8 mouse cellular contexts compared by ENCODE assay signal in the genomic region with DNA sequence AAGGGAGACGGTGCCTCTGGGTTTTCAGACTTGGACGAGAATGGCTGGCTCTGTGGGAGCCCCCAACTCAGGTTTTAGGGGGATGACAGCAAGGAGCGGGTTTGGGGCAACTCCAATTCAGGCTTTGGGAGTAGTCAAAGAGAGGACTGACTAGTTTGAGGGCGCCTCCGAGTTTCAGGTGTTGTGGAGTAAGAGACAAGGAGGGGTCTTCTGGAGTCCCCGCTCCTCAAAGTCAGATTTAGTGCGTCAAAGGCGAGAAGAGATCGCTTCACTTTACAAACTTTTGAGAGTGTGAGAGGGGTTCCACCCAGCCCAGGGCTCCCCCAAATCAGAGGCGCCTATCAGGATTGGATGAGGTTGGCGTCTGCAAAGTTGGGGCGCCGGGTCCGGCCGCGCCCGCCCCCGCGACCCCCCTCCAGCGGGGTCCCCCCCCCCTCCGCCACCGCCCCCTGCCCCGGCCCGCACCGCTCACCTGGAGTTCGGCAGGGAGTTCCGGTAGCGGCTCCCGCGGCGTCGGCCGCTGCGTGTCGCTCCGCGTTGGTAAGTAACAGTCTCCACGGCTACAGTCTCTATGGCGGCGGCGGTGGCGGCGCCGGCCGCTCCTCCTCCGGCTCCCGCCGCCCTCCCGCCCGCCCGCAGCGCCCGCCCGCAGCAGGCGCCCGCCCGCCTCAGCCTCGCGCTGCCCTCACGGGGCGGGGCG. TPM values are rescaled to one million over a fixed set of nuclear protein-coding genes. Genes with fewer than 3 reads are reported as not detected.
DNase-seq lines count a peak whose midpoint lies in the region; ATAC-seq and TF ChIP-seq lines count a peak whose summit lies in the region.

A gene (minus strand): TSS at position 603 of the 700 bp plus-strand sequence.

- no peaks in the 10 kb centered on the region for H3K9me3 ChIP-seq in ES-E14 (ENCODE audit: control insufficient read depth, insufficient read depth, low read depth, low read length)
- H3K9me3 ChIP-seq in limb, embryonic 10.5 days (replicated peaks), result no peaks in the 10 kb centered on the region
- no peaks in the 10 kb centered on the region for H3K9me3 ChIP-seq in neural tube, embryonic 15.5 days (replicated peaks)

- H3K36me3 ChIP-seq in heart, adult 2 months (ENCODE audit: control insufficient read depth, insufficient read depth, low read length), result no peaks in the 10 kb centered on the region
- no peaks in the 10 kb centered on the region; the same call in 1 of the 2 replicates for H3K36me3 ChIP-seq in ES-E14 (ENCODE audit: control insufficient read depth, insufficient read depth, low read length, poor library complexity, severe bottlenecking)
- H3K36me3 ChIP-seq in limb, embryonic 10.5 days, result no peaks in the 10 kb centered on the region
- H3K36me3 ChIP-seq in neural tube, embryonic 15.5 days, result no peaks in the 10 kb centered on the region

- in situ Hi-C loops in ES-E14 (cut with MboI; ENCODE audit: low sequenced_read_pairs in 2 of 2, unreplicated experiment in 2 of 2), result no loop called here

- no peak for TF ChIP-seq POLR2A in heart, adult 2 months (IDR thresholded peaks at IDR 0.05; ENCODE audit: insufficient read depth, low read depth, low read length)
- TF ChIP-seq POLR2A in embryonic fibroblast, embryonic 13.5 days (IDR thresholded peaks at IDR 0.05; ENCODE audit: low read depth, low read length), result no peak

- TF ChIP-seq CTCF in heart, adult 2 months (IDR thresholded peaks at IDR 0.05), result no peak
- no peak for TF ChIP-seq CTCF in embryonic fibroblast, embryonic 13.5 days (IDR thresholded peaks at IDR 0.05; ENCODE audit: borderline replicate concordance, insufficient read depth, low read length)

- no peak; the same call in 1 of the 2 replicates for ATAC-seq in neural tube, embryonic 15.5 days (ENCODE audit: low FRiP score)
- no peak for ATAC-seq in frontal cortex, adult (ENCODE audit: low TSS enrichment)

- peak within 1 kb of the TSS; percentile 48 for H3K4me3 ChIP-seq in heart, adult 2 months
- peak within 1 kb of the TSS; percentile 74 to 86 for H3K4me3 ChIP-seq in ES-E14 (ENCODE audit: insufficient read depth in 1 of 2, low read depth in 1 of 2, low read length in 2 of 2, poor library complexity in 1 of 2, severe bottlenecking in 1 of 2)
- peak within 1 kb of the TSS; percentile 42 for H3K4me3 ChIP-seq in embryonic fibroblast, embryonic 13.5 days (ENCODE audit: insufficient read depth, low read length)
- peak within 1 kb of the TSS; percentile 70 for H3K4me3 ChIP-seq in limb, embryonic 10.5 days
- H3K4me3 ChIP-seq in neural tube, embryonic 15.5 days (replicated peaks), result peak within 1 kb of the TSS; percentile 64

- H3K27ac ChIP-seq in heart, adult 2 months, result peak within 1 kb of the TSS; percentile 43
- peak within 1 kb of the TSS; percentile 94 for H3K27ac ChIP-seq in ES-E14 (ENCODE audit: insufficient read depth, low read depth, low read length, poor library complexity, severe bottlenecking)
- no peak within 1 kb of the TSS for H3K27ac ChIP-seq in embryonic fibroblast, embryonic 13.5 days (ENCODE audit: insufficient read depth, low read length)
- H3K27ac ChIP-seq in limb, embryonic 10.5 days, result peak within 1 kb of the TSS; percentile 78
- H3K27ac ChIP-seq in neural tube, embryonic 15.5 days (replicated peaks), result peak within 1 kb of the TSS; percentile 54

- H3K4me1 ChIP-seq in heart, adult 2 months (ENCODE audit: control insufficient read depth, insufficient read depth, low read length), result no peaks in the 10 kb centered on the region
- peaks cover 18 to 26% of the 10 kb centered on the region in 2 experiments for H3K4me1 ChIP-seq in ES-E14 (ENCODE audit: control insufficient read depth in 2 of 2, insufficient read depth in 2 of 2, low read length in 2 of 2, poor library complexity in 1 of 2)
- H3K4me1 ChIP-seq in embryonic fibroblast, embryonic 13.5 days (ENCODE audit: control insufficient read depth, insufficient read depth, low read length), result no peaks in the 10 kb centered on the region
- H3K4me1 ChIP-seq in limb, embryonic 10.5 days, result peaks cover 20% of the 10 kb centered on the region
- peaks cover 22% of the 10 kb centered on the region for H3K4me1 ChIP-seq in neural tube, embryonic 15.5 days

- H3K9ac ChIP-seq in heart, adult 2 months (ENCODE audit: low read depth, low read length), result peak within 1 kb of the TSS; percentile 61
- peak within 1 kb of the TSS; percentile 81 for H3K9ac ChIP-seq in ES-E14 (ENCODE audit: insufficient read depth, low read depth, low read length, poor library complexity, severe bottlenecking)
- H3K9ac ChIP-seq in neural tube, embryonic 15.5 days (replicated peaks), result peak within 1 kb of the TSS; percentile 54

- H3K4me2 ChIP-seq in neural tube, embryonic 15.5 days, result peak within 1 kb of the TSS; percentile 88

- intact Hi-C loops in heart, adult 2 months (cut with DNase I), result loop anchor here (2.0 to 5.0 kb wide), 5 partner anchors 16 to 227 kb away; a partner anchor contains a TSS

- no peaks in the 10 kb centered on the region for H3K27me3 ChIP-seq in heart, adult 2 months (ENCODE audit: control insufficient read depth, insufficient read depth, low read length)
- H3K27me3 ChIP-seq in limb, embryonic 10.5 days (ENCODE audit: low read depth, poor library complexity, severe bottlenecking), result peaks cover 50% of the 10 kb centered on the region
- H3K27me3 ChIP-seq in neural tube, embryonic 15.5 days (replicated peaks), result peaks cover 22% of the 10 kb centered on the region

- no peak for DNase-seq in heart, adult 2 months
- DNase-seq in heart, adult 11 months, result no peak
- DNase-seq in ES-E14 (ENCODE audit: low read depth, low spot score), result no peak
- DNase-seq in limb, embryonic 10.5 days (ENCODE audit: low spot score), result no peak
- no peak for DNase-seq in right cerebral cortex, postnatal 14 days

- under 1% methylated on average over 41 of the region's 62 CpGs for WGBS in heart, adult 2 months
- under 1% methylated on average over 50 of the region's 62 CpGs for WGBS in limb, embryonic 10.5 days
- WGBS in neural tube, embryonic 15.5 days, result 0% methylated on average over 22 of the region's 62 CpGs

- no peak for TF ChIP-seq EP300 in heart, adult 2 months (IDR thresholded peaks at IDR 0.05; ENCODE audit: insufficient read depth, low read depth, low read length)

- H3K79me2 ChIP-seq in heart, adult 2 months (replicated peaks; ENCODE audit: control insufficient read depth, insufficient read depth, low read length), result no peaks in the 10 kb centered on the region

TF ChIP-seq in ES-E14, 5 proteins besides CTCF, POLR2A, EP300 and RAD21:
- TF ChIP-seq ZNF384 (IDR thresholded peaks at IDR 0.05; ENCODE audit: low read depth, low read length) (no peak), CHD2 (IDR thresholded peaks at IDR 0.05; ENCODE audit: low read depth, low read length) (no peak), MAFK (IDR thresholded peaks at IDR 0.05; ENCODE audit: insufficient read depth, low read depth, low read length) (no peak), HCFC1 (IDR thresholded peaks at IDR 0.05; ENCODE audit: borderline replicate concordance, insufficient read depth, low read length) (no peak), ZC3H11A (IDR thresholded peaks at IDR 0.05; ENCODE audit: borderline replicate concordance, low read depth, low read length) (no peak)

RNA-seq across cellular contexts. Expression of the gene that starts here (rescaled TPM):
- 1 to 10 TPM; 2.8 to 3.0 TPM for total RNA-seq in heart, adult 2 months (2021)
- polyA plus RNA-seq in heart, adult 2 months (2012; rRNA removed), result 5.1 and 6.0 TPM in 2 replicates
- total RNA-seq in ES-E14 (2012; rRNA removed), result 15.8 and 22.5 TPM in 2 replicates
- polyA plus RNA-seq in embryonic fibroblast, embryonic 13.5 days (2011; ENCODE audit: insufficient read length, low read depth, missing spikeins), result 0.70 and 0.86 TPM in 2 replicates
- 3.2 and 4.5 TPM in 2 replicates for polyA plus RNA-seq in limb, embryonic 10.5 days (2016; fragmentation: Nextera tagmentation; extraction: Ambion mirVana)
- polyA plus RNA-seq in neural tube, embryonic 15.5 days (2015; fragmentation: Nextera tagmentation; extraction: Ambion mirVana), result 5.1 and 5.3 TPM in 2 replicates
